Mouse (Mus musculus) spleen, adult 2 months (tissue): ENCODE measurements at regions not wholly inside any gene's neighbourhood (a gene's known extent, or its start where the extent isn't known, plus 50 kb on each side); places are given as distances from the start of the nearest gene placed in this dataset.
A peak's percentile ranks its signal among the peaks of the same experiment; 100 is the strongest.

Experiments
- CTCF ChIP-seq: fragments of 200-500 bp; IDR thresholded peaks from 2 replicates; pipeline ENCODE4 v1.5.1; 2011; ENCODE audit warnings: mild to moderate bottlenecking, inconsistent platforms; ENCODE audit not compliant: insufficient read depth, insufficient read length, insufficient replicate concordance; ENCODE audit errors: extremely low read depth
- POLR2A ChIP-seq: fragments of 200-500 bp; IDR thresholded peaks from 2 replicates; pipeline ENCODE4 v1.6.1; 2011; ENCODE audit warnings: low read depth, low read length, inconsistent platforms

- TF ChIP-seq CTCF (peak; percentile 73; the same call in 1 of the 2 replicates), POLR2A (no peak)
Measured at GRCm38 (mm10) chr10:21465362-21465761, 88.3 kb downstream of the Aldh8a1 start.
